Mouse (Mus musculus): ENCODE data around the gene Syngr3.
"Not testable (repeated sequence)": the region's sequence is repeated elsewhere in the genome, so short reads cannot be mapped to it uniquely, and the experiment has no call there.

Syngr3 gene

GRCm38 (mm10) chr17:24689251-24690081, at the start of gene Syngr3:
Syngr3 (minus strand) TSS chr17:24689955.
- no peak for DNase-seq (ENCODE audit: low read depth, low spot score)

GRCm38 (mm10) chr17:24738238-24738637, 48.5 kb upstream of the Syngr3 start:
- no peak for DNase-seq (ENCODE audit: low read depth, low spot score)

GRCm38 (mm10) chr17:24737135-24737810, 47.5 kb upstream of the Syngr3 start:
- no peak for DNase-seq (ENCODE audit: low read depth, low spot score)

GRCm38 (mm10) chr17:24736330-24737051, 46.7 kb upstream of the Syngr3 start, which contains the start of gene Msrb1:
Msrb1 (plus strand) TSS chr17:24736642.
- DNase-seq (ENCODE audit: low read depth, low spot score) = peak; percentile 97

GRCm38 (mm10) chr17:24735446-24735845, 45.7 kb upstream of the Syngr3 start:
- DNase-seq (ENCODE audit: low read depth, low spot score) = no peak

GRCm38 (mm10) chr17:24734513-24734912, 44.8 kb upstream of the Syngr3 start:
- no peak for DNase-seq (ENCODE audit: low read depth, low spot score)

- DNase-seq (ENCODE audit: low read depth, low spot score) = no peak
Measured at GRCm38 (mm10) chr17:24733434-24734050, 43.8 kb upstream of the Syngr3 start.

- no peak for DNase-seq (ENCODE audit: low read depth, low spot score)
Measured at GRCm38 (mm10) chr17:24732233-24732935, 42.6 kb upstream of the Syngr3 start.

GRCm38 (mm10) chr17:24730787-24731186, 41.0 kb upstream of the Syngr3 start:
- no peak for DNase-seq (ENCODE audit: low read depth, low spot score)

GRCm38 (mm10) chr17:24729067-24729466, 39.3 kb upstream of the Syngr3 start:
- no peak for DNase-seq (ENCODE audit: low read depth, low spot score)

- no peak for DNase-seq (ENCODE audit: low read depth, low spot score)
Measured at GRCm38 (mm10) chr17:24728184-24728583, 38.4 kb upstream of the Syngr3 start.

GRCm38 (mm10) chr17:24727618-24728017, 37.9 kb upstream of the Syngr3 start, which contains the start of gene Rpl3l:
Rpl3l (plus strand) TSS chr17:24727820.
- no peak for DNase-seq (ENCODE audit: low read depth, low spot score)

GRCm38 (mm10) chr17:24725637-24726390, 36.1 kb upstream of the Syngr3 start:
- DNase-seq (ENCODE audit: low read depth, low spot score) = no peak

GRCm38 (mm10) chr17:24724184-24724583, 34.4 kb upstream of the Syngr3 start, which contains the start of gene Ndufb10:
Ndufb10 (minus strand) TSS chr17:24724478.
- DNase-seq (ENCODE audit: low read depth, low spot score) = peak; percentile 83

- no peak for DNase-seq (ENCODE audit: low read depth, low spot score)
Measured at GRCm38 (mm10) chr17:24723881-24724180, 34.1 kb upstream of the Syngr3 start.

GRCm38 (mm10) chr17:24723122-24723880, 33.5 kb upstream of the Syngr3 start:
- DNase-seq (ENCODE audit: low read depth, low spot score) = no peak

GRCm38 (mm10) chr17:24722220-24722924, 32.6 kb upstream of the Syngr3 start:
- DNase-seq (ENCODE audit: low read depth, low spot score) = no peak

GRCm38 (mm10) chr17:24721383-24721955, 31.7 kb upstream of the Syngr3 start:
- not testable (repeated sequence) for DNase-seq (ENCODE audit: low read depth, low spot score)

GRCm38 (mm10) chr17:24720616-24721015, 30.9 kb upstream of the Syngr3 start:
- DNase-seq (ENCODE audit: low read depth, low spot score) = not testable (repeated sequence)
